Mouse (Mus musculus) stomach, embryonic 15.5 days (tissue): ENCODE measurements around the gene Ccdc27. TPM values are rescaled to one million over a fixed set of nuclear protein-coding genes. Genes with fewer than 3 reads are reported as not detected.

ENCODE experiments used
- ATAC-seq: fragments of 200-750 bp; cut with Nextera tagmentation; 2 replicates; pipeline ENCODE4 v1.8.0; 2017; ENCODE audit warnings: low read depth, moderate number of reproducible peaks, moderate TSS enrichment; ENCODE audit not compliant: insufficient read depth, low FRiP score
- H3K27ac ChIP-seq: fragments of 300-500 bp; sonication (generic); 2 replicates; pipeline ENCODE4 v1.5.1; 2015; ENCODE audit warnings: mild to moderate bottlenecking, inconsistent platforms
- H3K27me3 ChIP-seq: fragments of 300-500 bp; sonication (generic); replicated peaks from 2 replicates; pipeline ENCODE4 v1.6.1; 2015; ENCODE audit warnings: inconsistent platforms
- H3K36me3 ChIP-seq: fragments of 300-500 bp; sonication (generic); 2 replicates; pipeline ENCODE4 v1.6.1; 2015; ENCODE audit warnings: inconsistent platforms
- H3K4me1 ChIP-seq: fragments of 300-500 bp; sonication (generic); 2 replicates; pipeline ENCODE4 v1.6.1; 2015; ENCODE audit warnings: inconsistent platforms
- H3K4me2 ChIP-seq: fragments of 300-500 bp; sonication (generic); 2 replicates; pipeline ENCODE4 v1.6.1; 2015; ENCODE audit warnings: mild to moderate bottlenecking, inconsistent platforms
- H3K4me3 ChIP-seq: fragments of 300-500 bp; sonication (generic); replicated peaks from 2 replicates; pipeline ENCODE4 v1.5.1; 2015; ENCODE audit warnings: inconsistent platforms
- H3K9ac ChIP-seq: fragments of 300-500 bp; sonication (generic); 2 replicates; pipeline ENCODE4 v1.6.1; 2015; ENCODE audit warnings: inconsistent platforms
- H3K9me3 ChIP-seq: fragments of 300-500 bp; sonication (generic); 2 replicates; pipeline ENCODE4 v1.6.1; 2016; ENCODE audit warnings: inconsistent platforms
- WGBS: fragments of 180-500 bp; shearing (Covaris S2); methylation state at CpG from one replicate; pipeline ENCODE4 v1.1.7; 2015; 5-methylcytosine and 5-hydroxymethylcytosine counted together
- polyA plus RNA-seq: library from polyadenylated mRNA; unstranded; fragments of >200 nt; fragmentation: Nextera tagmentation; extraction: Ambion mirVana; gene quantifications from 2 replicates; pipeline ENCODE4 v1.2.1, GENCODE M21; 2015

The Ccdc27 gene
- polyA plus RNA-seq, 1 experiment from 2014 or later, result 0.14 TPM

- H3K27me3 ChIP-seq, result no peaks in the 10 kb centered on the region
These were observed 34.7 kb downstream of the Ccdc27 start for GRCm38 (mm10) chr4:154007759-154008158.

GRCm38 (mm10) chr4:154006264-154006663, 36.2 kb downstream of the Ccdc27 start:
- no peak for ATAC-seq
- no peak overlapping the region for H3K4me2 ChIP-seq
- peaks cover 2% of the 10 kb centered on the region; the same call in 1 of the 2 replicates for H3K4me1 ChIP-seq
- H3K27me3 ChIP-seq, result no peaks in the 10 kb centered on the region
- H3K27ac ChIP-seq, result no peak overlapping the region
- H3K9ac ChIP-seq, result no peak overlapping the region
- H3K4me3 ChIP-seq, result no peak overlapping the region
- WGBS, result 88% methylated on average over 6 of the region's 6 CpGs
- H3K36me3 ChIP-seq, result peaks cover 21% of the 10 kb centered on the region
- no peaks in the 10 kb centered on the region for H3K9me3 ChIP-seq

More at GRCm38 (mm10) chr4:154007759-154008158, 34.7 kb downstream of the Ccdc27 start:
- H3K36me3 ChIP-seq, result peaks cover 13% of the 10 kb centered on the region; the same call in 1 of the 2 replicates
- H3K4me1 ChIP-seq, result peaks cover 6% of the 10 kb centered on the region
- H3K27ac ChIP-seq, result no peak overlapping the region
- no peak for ATAC-seq
- no peak overlapping the region for H3K4me2 ChIP-seq
- WGBS, result 76% methylated on average over 4 of the region's 4 CpGs
- H3K9ac ChIP-seq, result no peak overlapping the region
- no peak overlapping the region for H3K4me3 ChIP-seq
- H3K9me3 ChIP-seq, result no peaks in the 10 kb centered on the region

- WGBS, result 90% methylated on average over 5 of the region's 5 CpGs
- peaks cover 21% of the 10 kb centered on the region for H3K36me3 ChIP-seq
- H3K27me3 ChIP-seq, result no peaks in the 10 kb centered on the region
- H3K9me3 ChIP-seq, result no peaks in the 10 kb centered on the region
- H3K4me3 ChIP-seq, result no peak overlapping the region
- H3K27ac ChIP-seq, result no peak overlapping the region
- ATAC-seq, result no peak
- no peak overlapping the region for H3K4me2 ChIP-seq
- no peak overlapping the region for H3K9ac ChIP-seq
- no peaks in the 10 kb centered on the region for H3K4me1 ChIP-seq
These were observed 37.0 kb downstream of the Ccdc27 start for GRCm38 (mm10) chr4:154005488-154005887.

GRCm38 (mm10) chr4:153993505-153993904, 49.0 kb downstream of the Ccdc27 start:
- Histone ChIP-seq H3K4me3 (no peak overlapping the region), H3K4me2 (no peak overlapping the region), H3K4me1 (no peaks in the 10 kb centered on the region), H3K27ac (no peak overlapping the region), H3K27me3 (no peaks in the 10 kb centered on the region), H3K9ac (no peak overlapping the region), H3K9me3 (no peaks in the 10 kb centered on the region), H3K36me3 (peaks cover 59% of the 10 kb centered on the region)
- no peak for ATAC-seq
- 86% methylated on average over 8 of the region's 8 CpGs for WGBS

GRCm38 (mm10) chr4:153992715-153993114, 49.8 kb downstream of the Ccdc27 start:
- no peak for ATAC-seq
- Histone ChIP-seq H3K9me3 (no peaks in the 10 kb centered on the region), H3K27me3 (no peaks in the 10 kb centered on the region), H3K4me2 (no peak overlapping the region), H3K9ac (no peak overlapping the region), H3K27ac (no peak overlapping the region), H3K4me1 (no peaks in the 10 kb centered on the region), H3K36me3 (peaks cover 64% of the 10 kb centered on the region), H3K4me3 (no peak overlapping the region)
- WGBS, result 88% methylated on average over 10 of the region's 10 CpGs

- Histone ChIP-seq H3K27me3 (no peaks in the 10 kb centered on the region), H3K36me3 (peaks cover 47% of the 10 kb centered on the region), H3K9me3 (no peaks in the 10 kb centered on the region), H3K9ac (no peak overlapping the region), H3K4me2 (no peak overlapping the region), H3K4me3 (no peak overlapping the region), H3K4me1 (peaks cover 13% of the 10 kb centered on the region), H3K27ac (no peak overlapping the region)
- WGBS, result 89% methylated on average over 11 of the region's 11 CpGs
- no peak for ATAC-seq
These were observed 62.0 kb downstream of the Ccdc27 start for GRCm38 (mm10) chr4:153980470-153980869.

- no peak overlapping the region for H3K27ac ChIP-seq
- H3K9me3 ChIP-seq, result no peaks in the 10 kb centered on the region
- H3K9ac ChIP-seq, result no peak overlapping the region
- no peak for ATAC-seq
- no peaks in the 10 kb centered on the region for H3K27me3 ChIP-seq
- H3K4me2 ChIP-seq, result no peak overlapping the region
- WGBS, result 89% methylated on average over 10 of the region's 10 CpGs
- H3K4me3 ChIP-seq, result no peak overlapping the region
- peaks cover 36% of the 10 kb centered on the region for H3K36me3 ChIP-seq
- H3K4me1 ChIP-seq, result peaks cover 13% of the 10 kb centered on the region
These were observed 63.2 kb downstream of the Ccdc27 start for GRCm38 (mm10) chr4:153979243-153979642.

Other genes with a start within 250 kb of the Ccdc27 start
- 71.8 and 72.4 TPM in 2 replicates for gene A430005L14Rik, start 85.4 kb downstream of the Ccdc27 start, polyA plus RNA-seq
- gene Dffb, start 67.6 kb downstream of the Ccdc27 start, polyA plus RNA-seq, result 11.5 and 13.8 TPM in 2 replicates
- gene Cep104, start 67.5 kb downstream of the Ccdc27 start, polyA plus RNA-seq, result 14.1 and 15.8 TPM in 2 replicates
- gene Lrrc47, start 30.9 kb downstream of the Ccdc27 start, polyA plus RNA-seq, result 20.9 and 23.5 TPM in 2 replicates
- gene Smim1, start 16.4 kb downstream of the Ccdc27 start, polyA plus RNA-seq, result 62.3 and 73.8 TPM in 2 replicates
- 0.39 and 0.58 TPM in 2 replicates for gene Trp73, start 97.5 kb upstream of the Ccdc27 start, polyA plus RNA-seq
- 32.7 and 37.4 TPM in 2 replicates for gene Wrap73, start 99.7 kb upstream of the Ccdc27 start, polyA plus RNA-seq
- gene Tprgl, start 118.0 kb upstream of the Ccdc27 start, polyA plus RNA-seq, result 122 and 124 TPM in 2 replicates
- 19.9 and 20.9 TPM in 2 replicates for gene Megf6, start 128.1 kb upstream of the Ccdc27 start, polyA plus RNA-seq